Mouse (Mus musculus): ENCODE measurements around the gene Cbx2.

DNA sequence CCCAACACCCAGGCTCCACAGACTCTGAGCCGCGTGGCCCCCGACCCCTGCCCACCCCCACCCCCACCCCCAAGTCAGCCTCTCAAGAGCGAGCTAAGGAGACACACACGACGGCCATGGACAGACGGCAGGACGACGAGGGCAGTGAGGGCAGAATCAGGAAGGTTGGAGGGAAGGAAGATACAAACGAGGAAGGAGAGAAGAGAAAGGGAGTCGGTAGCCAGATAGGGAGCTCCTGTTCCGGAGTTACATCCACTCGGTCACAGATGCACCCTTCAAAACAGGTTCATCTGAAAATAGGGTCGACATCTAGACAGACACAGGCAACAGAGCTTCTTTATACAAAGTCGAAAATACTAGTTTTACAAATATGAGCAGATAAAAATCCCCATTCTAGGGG lies 13.7 kb downstream of the Cbx2 start:
- no peak for TF ChIP-seq GATA1 (IDR thresholded peaks at IDR 0.05; ENCODE audit: borderline replicate concordance, low read length)
- no peak for TF ChIP-seq FLI1 (IDR thresholded peaks at IDR 0.05; ENCODE audit: low read length)

Measured in megakaryocyte, embryonic 14.5 days (primary cell).